Mouse (Mus musculus): ENCODE data around the gene Atxn7l1. TPM values are rescaled to one million over a fixed set of nuclear protein-coding genes. Genes with fewer than 3 reads are reported as not detected.

The Atxn7l1 gene
- polyA plus RNA-seq, 1 experiment from 2014 or later: 16.8 TPM

- 69% methylated on average over 25 of the region's 25 CpGs for WGBS (ENCODE audit: insufficient replicate concordance)
- Histone ChIP-seq H3K9me3 (replicated peaks; ENCODE audit: control insufficient read depth, low read length) (no peaks in the 10 kb centered on the region; the same call in 1 of the 2 replicates), H3K4me2 (ENCODE audit: low read depth, low read length) (0 out of 2 replicates have a peak overlapping the region, but pooled peaks have one; percentile 5), H3K36me3 (ENCODE audit: control insufficient read depth, insufficient read depth) (peaks cover 46% of the 10 kb centered on the region), H3K4me3 (ENCODE audit: low read depth, low read length) (no peak overlapping the region), H3K4me1 (ENCODE audit: control insufficient read depth, low read depth, low read length) (no peaks in the 10 kb centered on the region; the same call in none of the 2 replicates), H3K9ac (ENCODE audit: low read depth, low read length) (no peak overlapping the region), H3K27ac (ENCODE audit: low read length) (no peak overlapping the region), H3K27me3 (ENCODE audit: control insufficient read depth, insufficient read depth, low read depth, low read length) (no peaks in the 10 kb centered on the region)
- ATAC-seq (ENCODE audit: low read depth): no peak
Observed at GRCm38 (mm10) chr12:33344970-33345772, 197.7 kb downstream of the Atxn7l1 start.

GRCm38 (mm10) chr12:33345773-33346435 is 198.4 kb downstream of the Atxn7l1 start:
- H3K4me2 ChIP-seq (ENCODE audit: low read depth, low read length): no peak overlapping the region
- no peaks in the 10 kb centered on the region for H3K27me3 ChIP-seq (ENCODE audit: control insufficient read depth, insufficient read depth, low read depth, low read length)
- peaks cover 53% of the 10 kb centered on the region for H3K36me3 ChIP-seq (ENCODE audit: control insufficient read depth, insufficient read depth)
- no peak for ATAC-seq (ENCODE audit: low read depth)
- WGBS (ENCODE audit: insufficient replicate concordance): 80% methylated on average over 23 of the region's 23 CpGs
- H3K4me3 ChIP-seq (ENCODE audit: low read depth, low read length): no peak overlapping the region
- H3K4me1 ChIP-seq (ENCODE audit: control insufficient read depth, low read depth, low read length): no peaks in the 10 kb centered on the region; the same call in none of the 2 replicates
- H3K9me3 ChIP-seq (replicated peaks; ENCODE audit: control insufficient read depth, low read length): no peaks in the 10 kb centered on the region; the same call in 1 of the 2 replicates
- no peak overlapping the region for H3K9ac ChIP-seq (ENCODE audit: low read depth, low read length)
- no peak overlapping the region for H3K27ac ChIP-seq (ENCODE audit: low read length)

GRCm38 (mm10) chr12:33352671-33353070 is 205.2 kb downstream of the Atxn7l1 start:
- no peaks in the 10 kb centered on the region for H3K27me3 ChIP-seq (ENCODE audit: control insufficient read depth, insufficient read depth, low read depth, low read length)
- no peak overlapping the region for H3K27ac ChIP-seq (ENCODE audit: low read length)
- peaks cover 49% of the 10 kb centered on the region for H3K36me3 ChIP-seq (ENCODE audit: control insufficient read depth, insufficient read depth)
- no peak overlapping the region for H3K4me2 ChIP-seq (ENCODE audit: low read depth, low read length)
- H3K9me3 ChIP-seq (replicated peaks; ENCODE audit: control insufficient read depth, low read length): no peaks in the 10 kb centered on the region; the same call in 1 of the 2 replicates
- 71% methylated on average over 4 of the region's 4 CpGs for WGBS (ENCODE audit: insufficient replicate concordance)
- no peak for ATAC-seq (ENCODE audit: low read depth)
- no peak overlapping the region for H3K4me3 ChIP-seq (ENCODE audit: low read depth, low read length)
- H3K4me1 ChIP-seq (ENCODE audit: control insufficient read depth, low read depth, low read length): no peaks in the 10 kb centered on the region
- H3K9ac ChIP-seq (ENCODE audit: low read depth, low read length): no peak overlapping the region

- Histone ChIP-seq H3K4me1 (ENCODE audit: control insufficient read depth, low read depth, low read length) (no peaks in the 10 kb centered on the region), H3K9ac (ENCODE audit: low read depth, low read length) (no peak overlapping the region), H3K27ac (ENCODE audit: low read length) (no peak overlapping the region), H3K36me3 (ENCODE audit: control insufficient read depth, insufficient read depth) (peaks cover 19% of the 10 kb centered on the region), H3K9me3 (replicated peaks; ENCODE audit: control insufficient read depth, low read length) (no peaks in the 10 kb centered on the region), H3K27me3 (ENCODE audit: control insufficient read depth, insufficient read depth, low read depth, low read length) (no peaks in the 10 kb centered on the region), H3K4me2 (ENCODE audit: low read depth, low read length) (no peak overlapping the region), H3K4me3 (ENCODE audit: low read depth, low read length) (no peak overlapping the region)
- WGBS (ENCODE audit: insufficient replicate concordance): 85% methylated on average over 10 of the region's 10 CpGs
- no peak for ATAC-seq (ENCODE audit: low read depth)
Observed at GRCm38 (mm10) chr12:33358345-33358744, 210.9 kb downstream of the Atxn7l1 start.

- Histone ChIP-seq H3K27ac (ENCODE audit: low read length) (no peak overlapping the region), H3K4me2 (ENCODE audit: low read depth, low read length) (no peak overlapping the region), H3K4me1 (ENCODE audit: control insufficient read depth, low read depth, low read length) (no peaks in the 10 kb centered on the region), H3K4me3 (ENCODE audit: low read depth, low read length) (no peak overlapping the region), H3K9ac (ENCODE audit: low read depth, low read length) (no peak overlapping the region), H3K27me3 (ENCODE audit: control insufficient read depth, insufficient read depth, low read depth, low read length) (no peaks in the 10 kb centered on the region), H3K9me3 (replicated peaks; ENCODE audit: control insufficient read depth, low read length) (no peaks in the 10 kb centered on the region), H3K36me3 (ENCODE audit: control insufficient read depth, insufficient read depth) (peaks cover 26% of the 10 kb centered on the region)
- 72% methylated on average over 7 of the region's 7 CpGs for WGBS (ENCODE audit: insufficient replicate concordance)
- no peak for ATAC-seq (ENCODE audit: low read depth)
Observed at GRCm38 (mm10) chr12:33359209-33359608, 211.7 kb downstream of the Atxn7l1 start.

- 90% methylated on average over 5 of the region's 5 CpGs for WGBS (ENCODE audit: insufficient replicate concordance)
- no peak for ATAC-seq (ENCODE audit: low read depth)
- no peak overlapping the region for H3K27ac ChIP-seq (ENCODE audit: low read length)
- H3K9ac ChIP-seq (ENCODE audit: low read depth, low read length): no peak overlapping the region
- peaks cover 24% of the 10 kb centered on the region for H3K36me3 ChIP-seq (ENCODE audit: control insufficient read depth, insufficient read depth)
- H3K9me3 ChIP-seq (replicated peaks; ENCODE audit: control insufficient read depth, low read length): no peaks in the 10 kb centered on the region
- no peaks in the 10 kb centered on the region for H3K4me1 ChIP-seq (ENCODE audit: control insufficient read depth, low read depth, low read length)
- no peak overlapping the region for H3K4me2 ChIP-seq (ENCODE audit: low read depth, low read length)
- H3K4me3 ChIP-seq (ENCODE audit: low read depth, low read length): no peak overlapping the region
- H3K27me3 ChIP-seq (ENCODE audit: control insufficient read depth, insufficient read depth, low read depth, low read length): no peaks in the 10 kb centered on the region
Observed at GRCm38 (mm10) chr12:33359878-33360482, 212.5 kb downstream of the Atxn7l1 start.

GRCm38 (mm10) chr12:33360729-33361128 is 213.2 kb downstream of the Atxn7l1 start:
- Histone ChIP-seq H3K4me3 (ENCODE audit: low read depth, low read length) (no peak overlapping the region), H3K4me2 (ENCODE audit: low read depth, low read length) (no peak overlapping the region), H3K4me1 (ENCODE audit: control insufficient read depth, low read depth, low read length) (no peaks in the 10 kb centered on the region), H3K9me3 (replicated peaks; ENCODE audit: control insufficient read depth, low read length) (no peaks in the 10 kb centered on the region), H3K27me3 (ENCODE audit: control insufficient read depth, insufficient read depth, low read depth, low read length) (no peaks in the 10 kb centered on the region), H3K27ac (ENCODE audit: low read length) (no peak overlapping the region), H3K36me3 (ENCODE audit: control insufficient read depth, insufficient read depth) (peaks cover 22% of the 10 kb centered on the region), H3K9ac (ENCODE audit: low read depth, low read length) (no peak overlapping the region)
- WGBS (ENCODE audit: insufficient replicate concordance): 74% methylated on average over 6 of the region's 6 CpGs
- no peak for ATAC-seq (ENCODE audit: low read depth)

- peaks cover 30% of the 10 kb centered on the region for H3K36me3 ChIP-seq (ENCODE audit: control insufficient read depth, insufficient read depth)
- H3K4me1 ChIP-seq (ENCODE audit: control insufficient read depth, low read depth, low read length): peaks cover 6% of the 10 kb centered on the region
- no peak overlapping the region for H3K4me3 ChIP-seq (ENCODE audit: low read depth, low read length)
- no peaks in the 10 kb centered on the region for H3K27me3 ChIP-seq (ENCODE audit: control insufficient read depth, insufficient read depth, low read depth, low read length)
- H3K4me2 ChIP-seq (ENCODE audit: low read depth, low read length): no peak overlapping the region
- H3K9ac ChIP-seq (ENCODE audit: low read depth, low read length): no peak overlapping the region
- WGBS (ENCODE audit: insufficient replicate concordance): 88% methylated on average over 8 of the region's 8 CpGs
- ATAC-seq (ENCODE audit: low read depth): no peak
- H3K27ac ChIP-seq (ENCODE audit: low read length): no peak overlapping the region
- H3K9me3 ChIP-seq (replicated peaks; ENCODE audit: control insufficient read depth, low read length): no peaks in the 10 kb centered on the region
Observed at GRCm38 (mm10) chr12:33364511-33364910, 217.0 kb downstream of the Atxn7l1 start.

GRCm38 (mm10) chr12:33365133-33365532 is 217.6 kb downstream of the Atxn7l1 start:
- peaks cover 9% of the 10 kb centered on the region for H3K4me1 ChIP-seq (ENCODE audit: control insufficient read depth, low read depth, low read length)

More at GRCm38 (mm10) chr12:33365133-33365532, 217.6 kb downstream of the Atxn7l1 start:
- 89% methylated on average over 8 of the region's 8 CpGs for WGBS (ENCODE audit: insufficient replicate concordance)
- Histone ChIP-seq H3K27me3 (ENCODE audit: control insufficient read depth, insufficient read depth, low read depth, low read length) (no peaks in the 10 kb centered on the region), H3K27ac (ENCODE audit: low read length) (no peak overlapping the region), H3K9me3 (replicated peaks; ENCODE audit: control insufficient read depth, low read length) (no peaks in the 10 kb centered on the region), H3K4me2 (ENCODE audit: low read depth, low read length) (no peak overlapping the region), H3K4me3 (ENCODE audit: low read depth, low read length) (no peak overlapping the region), H3K36me3 (ENCODE audit: control insufficient read depth, insufficient read depth) (peaks cover 24% of the 10 kb centered on the region), H3K9ac (ENCODE audit: low read depth, low read length) (no peak overlapping the region)
- no peak for ATAC-seq (ENCODE audit: low read depth)
